Mouse (Mus musculus) left cerebral cortex, adult 8-10 months (tissue): ENCODE measurements around the gene Dhx30. TPM values are rescaled to one million over a fixed set of nuclear protein-coding genes. Genes with fewer than 3 reads are reported as not detected.
"Not testable (repeated sequence)": the region's sequence is repeated elsewhere in the genome, so short reads cannot be mapped to it uniquely, and the experiment has no call there.

ENCODE experiments used
- DNase-seq, 2 experiments: peaks; one replicate each; pipeline ENCODE4 v3.0.0; 2022; ENCODE audit warnings: low spot score in 2 of 2
- total RNA-seq, 4 experiments: library from RNA; stranded (reverse); gene quantifications; 2 replicates each; pipeline ENCODE4 v1.2.4; 2022

The Dhx30 gene
- 100 to 1,000 TPM; 158 to 171 (median 165) TPM for total RNA-seq

DNA sequence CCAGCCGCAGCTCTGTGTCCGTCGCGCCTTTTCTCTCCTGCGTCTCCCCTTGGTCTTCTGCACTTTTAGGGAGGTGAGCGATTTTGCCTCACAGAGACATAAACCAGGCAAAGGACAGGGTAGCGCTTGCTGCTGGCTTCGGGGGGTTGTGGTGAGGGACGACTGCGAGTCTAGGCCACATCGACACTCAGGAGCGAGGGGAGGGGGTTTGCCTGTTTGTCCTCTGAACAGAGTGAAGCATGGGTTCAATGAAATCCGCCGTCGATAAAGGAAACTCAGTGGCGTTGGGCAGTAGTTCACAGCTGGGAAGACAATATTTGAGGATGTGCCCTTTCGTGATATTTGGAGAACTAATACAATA, at the start of gene Dhx30:
Gene Dhx30 (minus strand): TSS at position 52 of the 361 bp plus-strand sequence.
- no peak for DNase-seq

DNA sequence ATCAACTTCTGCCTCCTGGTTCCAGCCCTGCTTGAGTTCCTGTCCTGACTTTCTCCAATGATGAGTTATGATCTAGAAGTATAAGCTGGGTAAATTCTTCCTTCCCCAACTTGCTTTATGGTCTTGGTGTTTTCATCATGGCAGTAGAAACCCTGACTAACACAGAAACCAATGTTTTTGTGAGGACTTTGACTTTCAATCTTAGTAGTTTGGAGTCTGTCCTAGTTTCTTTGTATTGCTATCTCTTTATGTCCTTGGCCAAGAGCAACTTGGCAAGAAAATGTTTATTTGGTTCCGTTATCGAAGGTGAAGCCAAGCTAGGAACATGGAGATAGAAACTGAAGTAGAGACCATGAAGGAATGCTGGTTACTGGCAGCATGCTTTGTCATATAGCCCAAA, 45.4 kb upstream of the Dhx30 start:
- DNase-seq: no peak

DNA sequence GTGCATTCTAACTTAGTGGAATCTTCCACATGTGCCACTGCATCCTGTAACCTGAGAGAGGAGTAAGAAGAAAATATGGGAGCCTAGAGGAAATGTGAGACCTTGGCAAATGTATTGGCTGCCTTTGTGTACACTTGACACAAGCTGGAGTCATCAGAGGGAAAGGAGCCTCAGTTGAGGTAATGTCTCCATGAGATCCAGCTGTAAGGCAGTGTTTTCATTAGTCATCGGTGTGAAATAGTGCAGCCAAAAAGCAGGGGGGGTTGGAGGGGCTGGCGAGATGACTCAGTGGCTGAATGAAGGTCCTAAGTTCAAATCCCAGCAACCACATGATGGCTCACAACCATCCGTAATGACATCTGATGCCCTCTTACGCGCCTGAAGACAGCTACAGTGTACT, 44.8 kb upstream of the Dhx30 start:
- DNase-seq: no peak

DNA sequence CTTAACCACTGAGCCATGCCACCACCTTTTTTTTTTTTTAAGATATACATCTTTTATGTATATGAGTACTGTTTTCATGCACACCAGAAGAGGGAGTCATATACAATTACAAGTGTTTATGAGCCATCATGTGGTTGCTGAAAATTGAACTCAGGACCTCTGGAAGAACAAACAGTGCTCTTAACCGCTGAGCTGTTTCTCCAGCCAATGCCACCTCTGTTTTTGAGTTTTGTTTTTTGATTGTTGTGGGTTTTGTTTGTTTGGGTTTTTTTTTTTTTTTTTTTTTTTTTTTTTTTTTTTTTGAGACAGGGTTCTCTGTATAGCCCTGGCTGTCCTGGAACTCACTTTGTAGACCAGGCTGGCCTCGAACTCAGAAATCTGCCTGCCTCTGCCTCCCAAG, 42.9 kb upstream of the Dhx30 start:
- DNase-seq: not testable (repeated sequence)

DNA sequence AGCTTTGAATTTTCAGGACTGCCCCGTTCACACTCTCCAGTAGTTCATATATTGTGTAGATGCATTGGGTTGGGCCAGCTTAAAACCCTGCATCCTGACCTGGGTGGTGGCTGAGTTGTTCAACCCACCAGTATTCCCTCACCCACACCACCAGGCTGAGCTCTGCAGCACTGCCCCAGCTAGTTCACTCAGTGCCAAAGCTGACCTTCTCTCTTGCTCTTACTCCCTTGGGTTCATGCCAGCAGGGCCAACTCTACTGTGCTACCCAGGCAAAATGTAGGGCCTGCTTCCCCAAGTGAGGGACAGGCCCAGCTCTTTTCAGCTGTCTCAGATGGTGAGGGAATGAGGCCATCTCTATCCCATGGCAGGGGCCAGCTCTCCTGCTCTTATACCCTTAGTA, 41.4 kb upstream of the Dhx30 start:
- no peak for DNase-seq

DNA sequence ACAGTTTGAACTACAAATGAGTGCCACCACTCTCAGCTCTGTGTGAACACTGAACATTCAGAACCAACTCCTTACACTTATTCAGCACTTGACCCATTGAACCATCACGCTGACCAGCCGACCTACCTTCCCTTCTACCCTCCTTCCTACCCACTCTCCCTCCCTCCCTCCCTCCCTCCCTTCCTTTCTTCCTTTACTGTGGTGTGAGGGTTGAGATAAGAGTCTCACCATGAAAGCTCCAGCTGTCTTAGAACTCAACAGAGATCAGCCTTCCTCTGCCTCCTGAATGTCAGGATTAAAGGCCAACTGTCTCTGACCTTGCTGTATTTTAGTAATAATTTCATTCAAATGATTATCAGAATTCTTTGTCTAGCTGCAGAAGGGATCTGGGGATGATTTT, 31.0 kb upstream of the Dhx30 start:
- no peak for DNase-seq

DNA sequence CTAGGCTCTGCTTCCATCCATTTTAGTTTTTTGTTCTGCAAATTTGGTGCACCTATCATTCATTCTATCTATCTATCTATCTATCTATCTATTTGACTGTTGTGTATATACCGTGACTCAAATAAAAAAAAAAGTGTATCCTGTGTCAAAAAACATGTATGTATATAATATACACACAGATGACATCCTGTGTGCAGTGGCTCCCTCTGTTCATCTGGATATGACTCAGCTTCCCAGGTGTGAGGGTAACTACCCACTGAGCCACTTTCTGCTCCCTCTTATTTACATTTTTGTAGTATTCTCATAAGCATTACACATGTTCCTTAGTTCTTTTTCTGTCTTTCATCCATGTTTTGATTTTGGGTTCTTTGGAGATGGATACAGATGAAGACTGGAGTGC, 24.5 kb upstream of the Dhx30 start:
- DNase-seq: no peak

DNA sequence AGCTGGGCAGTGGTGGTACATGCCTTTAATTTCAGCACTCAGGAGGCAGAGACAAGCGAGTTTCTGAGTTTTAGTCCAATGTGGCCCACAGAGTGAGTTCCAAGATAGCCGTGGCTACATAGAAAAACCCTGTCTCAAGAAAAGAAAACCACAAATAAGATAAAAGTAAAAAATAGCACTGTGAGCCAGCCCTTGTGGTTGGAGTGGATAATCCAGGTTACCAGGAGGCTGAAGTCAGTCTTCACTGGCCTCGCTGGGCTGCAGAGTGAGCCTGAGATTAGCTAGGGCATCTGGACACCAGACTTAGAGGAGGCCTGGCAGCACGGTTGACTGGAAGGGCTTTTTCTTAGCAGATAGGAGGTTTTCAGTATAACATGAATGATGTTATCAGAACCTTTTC, 21.5 kb upstream of the Dhx30 start:
- DNase-seq: no peak

DNA sequence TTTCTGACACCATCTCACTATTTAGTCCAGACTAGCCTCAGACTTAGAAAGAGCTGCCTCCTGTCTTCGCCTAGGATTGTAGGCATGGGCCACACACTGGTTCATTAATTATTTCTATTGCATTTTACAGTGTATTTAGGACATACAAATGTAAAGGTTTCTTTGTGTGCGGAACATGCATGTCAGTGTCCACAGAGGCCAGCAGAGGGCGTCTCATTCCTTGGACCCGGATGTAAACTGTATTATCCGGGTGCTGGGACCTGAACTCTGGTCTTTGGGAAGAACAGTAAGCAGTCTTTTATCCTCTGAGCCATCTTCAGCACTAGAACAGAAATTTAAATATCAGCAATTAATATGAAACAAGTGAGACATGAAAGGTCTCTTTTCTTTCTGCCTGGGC, 16.5 kb upstream of the Dhx30 start:
- no peak for DNase-seq

DNA sequence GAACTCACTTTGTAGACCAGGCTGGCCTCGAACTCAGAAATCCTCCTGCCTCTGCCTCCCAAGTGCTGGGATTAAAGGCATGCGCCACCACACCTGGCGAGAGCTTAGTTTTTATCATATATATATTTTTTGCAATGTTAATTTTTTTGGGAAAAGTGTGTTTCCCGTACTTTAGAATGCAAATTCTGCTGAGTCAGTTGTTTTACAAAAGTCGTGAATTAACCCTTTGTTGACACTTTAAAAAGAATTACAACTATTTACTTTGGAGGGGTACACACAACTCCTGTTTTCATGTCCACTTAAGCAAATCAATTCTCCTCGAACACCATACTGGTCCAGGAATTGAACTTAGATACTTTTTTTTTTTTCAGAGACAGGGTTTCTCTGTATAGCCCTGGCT, 15.3 kb upstream of the Dhx30 start:
- DNase-seq: no peak

DNA sequence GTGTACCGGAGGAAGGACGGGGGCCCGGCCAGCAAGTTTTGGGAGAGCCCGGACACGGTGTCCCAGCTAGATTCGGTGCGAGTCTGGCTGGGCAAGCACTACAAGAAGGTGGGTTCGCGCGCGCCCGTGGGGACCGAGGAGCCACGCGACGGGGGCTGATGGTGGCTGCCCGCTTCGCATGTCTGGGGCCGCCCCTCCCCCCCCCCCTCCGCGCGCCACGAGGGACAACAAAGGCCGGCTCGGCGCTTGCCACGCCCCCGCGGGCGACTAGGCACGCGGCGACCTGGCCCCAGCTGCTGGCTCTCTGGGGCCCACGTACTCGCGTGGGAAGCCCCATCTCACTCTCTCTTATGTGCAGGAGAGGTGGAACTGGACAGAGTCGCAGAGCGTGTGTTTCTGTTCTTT, 14.6 kb upstream of the Dhx30 start:
- DNase-seq: no peak

DNA sequence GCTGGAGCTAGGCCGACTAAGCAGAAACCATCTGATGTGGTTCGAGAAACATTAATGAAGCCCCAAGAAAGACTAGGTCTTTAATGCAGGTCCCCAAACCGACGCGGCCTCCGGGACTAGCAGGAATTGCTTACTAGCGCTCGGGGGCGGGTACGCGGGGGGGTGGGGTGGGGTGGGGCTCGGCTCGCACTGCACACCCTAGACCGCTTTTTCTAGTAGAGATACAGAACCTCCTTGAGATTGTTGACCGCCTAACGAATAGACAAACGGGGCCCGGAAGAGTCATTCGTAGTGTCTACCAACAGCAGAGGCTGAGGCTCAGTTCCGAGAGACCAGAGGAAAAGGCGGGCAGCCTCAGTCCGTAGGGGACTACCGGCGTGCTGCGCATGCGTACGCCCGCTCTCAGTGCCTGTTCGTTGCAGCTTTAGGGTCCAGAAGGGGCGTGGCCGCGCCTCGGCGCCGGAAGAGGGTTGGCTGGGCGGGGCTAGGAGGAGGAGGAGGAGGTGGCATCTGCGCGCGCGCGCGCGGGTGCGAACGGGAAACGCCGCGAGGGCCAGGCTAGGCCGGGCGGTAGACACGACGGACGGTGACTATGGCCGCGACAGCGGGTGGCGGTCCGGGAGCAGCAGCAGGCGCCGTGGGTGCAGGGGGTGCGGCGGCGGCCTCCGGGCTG, 14.0 kb upstream of the Dhx30 start:
- DNase-seq: peak; percentile 97 to 99

DNA sequence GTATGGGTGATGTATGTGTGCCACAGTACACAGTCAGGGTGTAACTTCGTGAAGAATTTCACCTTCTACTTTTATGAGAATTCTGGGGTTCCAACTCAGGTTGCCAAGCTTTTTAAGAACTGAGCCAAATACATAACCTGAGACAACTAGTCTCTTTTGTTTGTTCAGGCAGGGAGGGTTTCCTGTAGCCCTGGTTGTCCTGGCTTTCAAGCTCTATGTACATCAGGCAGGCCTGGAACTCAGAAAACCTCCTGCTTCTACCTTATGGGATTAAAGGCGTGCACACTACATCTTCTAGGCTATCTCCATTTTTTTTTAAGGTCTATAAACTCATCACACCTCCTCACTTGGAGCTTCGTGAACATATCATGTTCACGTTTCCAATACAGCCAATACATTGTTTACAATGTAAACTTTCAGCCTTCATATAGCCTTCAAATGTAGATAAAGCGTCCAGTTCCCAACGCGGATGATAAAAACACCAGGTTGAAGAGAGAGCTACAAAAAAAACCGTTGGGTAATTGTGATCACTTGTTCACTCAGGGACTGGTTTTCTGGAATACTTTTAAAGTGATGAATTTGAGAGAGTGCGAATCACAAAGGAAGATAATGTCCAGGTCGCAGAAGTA, 13.4 kb upstream of the Dhx30 start:
- DNase-seq: no peak

DNA sequence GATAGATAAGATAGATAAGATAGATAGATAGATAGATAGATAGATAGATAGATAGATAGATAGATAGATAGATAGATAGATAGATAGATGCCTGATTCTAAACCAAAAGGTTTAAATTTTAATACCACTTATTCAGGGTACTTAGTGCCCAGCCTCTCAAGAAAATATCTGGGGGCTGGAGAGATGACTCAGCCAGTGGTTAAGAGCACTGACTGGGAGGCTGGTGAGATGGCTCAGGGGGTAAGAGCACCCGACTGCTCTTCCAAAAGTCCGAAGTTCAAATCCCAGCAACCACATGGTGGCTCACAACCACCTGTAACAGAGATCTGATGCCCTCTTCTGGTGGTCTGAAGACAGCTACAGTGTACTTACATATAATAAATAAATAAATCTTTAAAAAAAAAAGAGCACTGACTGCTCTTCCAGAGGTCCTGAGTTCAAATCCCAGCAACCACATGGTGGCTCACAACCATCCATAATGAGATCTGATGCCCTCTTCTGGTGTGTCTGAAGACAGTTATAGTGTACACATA, 6.4 kb upstream of the Dhx30 start:
- DNase-seq: not testable (repeated sequence)

DNA sequence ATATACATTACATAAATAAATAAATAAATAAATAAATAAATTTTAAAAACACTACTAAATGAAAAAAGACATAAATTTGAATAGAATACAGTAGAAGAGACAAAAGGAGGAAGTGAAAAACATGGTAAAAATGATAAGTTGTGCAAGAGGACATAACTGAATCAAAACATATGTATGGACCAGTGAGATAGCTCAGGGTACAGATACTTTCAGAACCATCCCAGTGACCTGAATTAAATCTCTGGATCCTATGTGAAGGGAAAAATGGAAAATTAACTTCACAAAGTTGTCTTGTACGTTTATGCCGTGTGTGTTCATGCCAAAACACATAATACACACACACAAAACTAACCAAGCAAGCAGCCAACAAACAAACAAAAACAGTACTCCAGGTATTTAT, 5.7 kb upstream of the Dhx30 start:
- no peak for DNase-seq

DNA sequence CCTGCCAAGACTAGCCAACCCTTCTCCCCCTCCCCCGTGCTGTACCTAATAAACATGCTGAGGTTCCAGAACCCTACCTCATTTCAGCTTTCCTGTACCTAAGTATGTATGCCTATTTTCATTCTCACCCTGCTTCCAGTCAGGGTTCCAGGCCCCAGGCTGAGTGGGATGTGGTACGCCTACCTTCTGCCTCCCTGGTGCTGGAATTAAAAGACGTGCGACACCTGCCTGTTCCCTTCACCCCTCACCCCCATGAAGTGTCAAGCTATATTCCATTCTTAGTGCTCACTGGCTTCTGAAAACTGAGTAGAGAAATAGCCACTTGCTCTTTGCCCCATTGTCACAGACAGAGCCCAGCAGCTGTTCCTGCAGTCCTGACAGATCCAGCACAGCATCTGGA, 3.8 kb upstream of the Dhx30 start:
- peak in 1 of 2 experiments; percentile 36 for DNase-seq

DNA sequence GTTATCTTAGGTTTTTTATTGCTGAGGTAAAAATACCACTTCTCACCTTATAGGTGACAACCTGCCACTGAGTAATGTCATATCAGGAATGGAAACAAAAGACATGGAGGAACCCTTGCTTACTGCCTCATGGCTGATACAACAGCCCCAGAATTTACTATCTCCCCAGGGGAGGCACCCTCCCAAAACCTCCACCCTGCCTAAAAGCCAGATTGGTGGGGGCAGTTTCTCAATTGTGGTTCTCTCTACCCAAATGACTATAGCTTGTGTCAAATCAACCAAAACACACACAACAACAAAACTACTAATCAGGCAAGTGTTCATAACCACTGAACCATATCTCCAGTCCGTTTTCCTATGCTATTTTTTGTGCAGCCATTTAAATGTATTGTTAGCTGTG, 619 bp upstream of the Dhx30 start:
- DNase-seq: no peak

DNA sequence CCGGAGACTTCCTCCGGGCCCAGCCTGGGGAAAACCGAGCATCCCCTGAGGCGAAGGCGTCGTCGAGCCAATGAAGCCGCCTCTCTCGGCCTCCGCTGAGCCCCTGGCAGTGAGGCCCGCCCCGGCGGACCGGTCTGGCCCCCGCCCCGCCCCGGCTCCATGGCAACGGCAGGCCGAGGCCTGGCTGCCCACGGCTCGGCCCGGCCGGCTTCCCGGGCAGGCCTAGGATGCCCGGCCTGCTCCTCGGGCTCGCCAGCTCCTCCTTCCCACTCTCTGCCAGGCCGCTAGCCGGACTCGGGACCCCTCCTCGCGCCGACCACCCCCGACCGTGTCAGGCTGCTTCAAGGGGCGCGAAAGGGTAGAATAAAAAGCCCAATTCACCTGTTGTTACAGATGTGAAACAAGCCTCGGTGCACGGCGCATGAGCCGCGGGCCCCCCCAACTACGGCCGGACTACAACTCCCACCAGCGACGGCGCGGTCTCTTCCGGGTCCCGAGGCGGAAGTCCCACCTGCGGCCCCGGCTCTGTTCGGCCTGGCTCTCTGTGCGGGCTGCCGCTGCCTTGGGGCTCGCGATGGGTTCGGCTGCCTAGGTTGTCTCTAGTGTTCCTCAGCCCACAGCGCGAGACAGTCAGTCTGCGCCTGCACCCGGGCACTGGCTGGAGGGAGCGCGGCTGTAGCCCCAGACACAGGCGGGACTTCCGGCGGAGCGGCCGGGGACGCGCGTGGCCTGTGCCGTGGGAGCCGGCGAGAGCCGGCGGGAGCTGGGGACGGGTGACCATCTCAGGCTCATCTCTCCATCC, 452 bp downstream of the Dhx30 start, which contains the start of gene Smarcc1:
Gene Smarcc1 (plus strand): TSS at position 732 of the 802 bp plus-strand sequence.
- peak; percentile 84 to 85 for DNase-seq

DNA sequence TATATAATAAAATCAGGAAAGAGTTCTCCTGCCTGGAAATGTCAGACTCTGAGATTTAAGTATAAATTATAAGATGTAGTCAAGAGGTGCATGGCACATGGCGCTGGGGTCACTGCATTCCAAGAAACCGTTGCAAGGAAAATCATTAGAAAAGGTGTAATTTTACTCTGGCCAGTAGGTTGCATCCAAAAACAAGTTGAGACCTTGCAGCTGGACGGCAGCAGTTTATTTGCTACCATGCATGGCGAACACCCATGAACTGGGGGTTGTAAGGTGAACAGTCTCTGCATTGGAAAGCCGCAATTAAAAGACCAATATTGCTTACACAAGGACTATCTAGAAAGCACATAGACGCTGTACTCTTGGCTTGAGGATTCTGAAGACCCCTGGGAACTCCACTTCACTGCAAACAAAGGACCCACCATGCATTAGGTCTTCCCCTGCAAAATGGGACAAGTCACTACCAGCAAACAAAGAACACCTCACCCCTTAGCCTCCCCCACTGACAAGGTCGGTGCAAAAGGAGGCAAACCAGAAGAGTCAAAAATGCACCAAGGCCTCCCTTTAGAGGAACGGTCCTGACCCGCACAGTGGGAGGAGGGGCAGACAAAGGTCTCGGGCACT, 1.2 kb downstream of the Dhx30 start:
- no peak for DNase-seq

DNA sequence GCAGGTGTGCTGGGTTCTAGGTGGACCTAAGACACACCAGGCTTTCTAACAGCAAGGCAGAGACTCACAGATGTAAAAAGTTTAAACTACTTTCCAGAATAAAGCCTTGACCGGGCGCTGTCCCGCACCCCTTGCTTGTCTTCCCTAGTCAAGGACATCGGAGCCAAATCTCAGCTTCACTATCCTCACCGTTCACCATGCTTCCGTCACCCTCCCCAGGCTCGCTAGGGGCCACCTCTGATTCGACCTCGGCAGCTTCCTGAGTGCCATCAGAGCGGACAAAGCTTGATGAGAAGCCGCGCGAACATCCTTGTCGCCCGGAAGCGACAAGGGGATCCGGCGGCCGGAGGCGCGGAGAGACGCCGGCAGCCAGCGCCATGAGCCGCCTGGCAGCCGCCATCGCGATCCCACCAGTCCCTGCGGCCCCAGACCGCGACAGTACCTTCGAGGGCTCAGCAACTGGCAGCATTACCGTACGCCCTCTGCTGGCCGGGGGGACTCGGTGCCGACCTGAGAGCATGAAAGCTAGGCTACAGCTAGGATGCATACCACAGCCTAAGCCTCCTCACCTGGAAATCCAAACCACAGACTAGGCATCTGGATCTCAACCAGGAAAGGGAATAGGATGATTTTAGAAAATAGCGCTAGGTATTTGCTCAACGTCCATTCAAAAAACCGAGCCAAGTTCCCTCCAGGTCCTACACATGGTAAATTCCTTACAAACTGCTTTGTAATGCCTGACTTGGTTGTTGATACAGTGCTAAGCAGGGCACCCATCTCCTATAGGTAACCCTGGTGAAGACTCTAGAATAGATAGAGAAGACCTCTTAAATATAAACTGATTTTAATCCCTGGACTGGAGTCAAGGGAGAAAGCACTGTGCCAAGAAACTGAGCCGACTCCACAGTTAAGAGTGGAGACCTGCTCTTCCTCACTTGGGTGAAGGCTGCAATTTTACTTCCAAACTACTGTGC, 16.7 kb downstream of the Dhx30 start:
- DNase-seq: peak; percentile 86 to 87

DNA sequence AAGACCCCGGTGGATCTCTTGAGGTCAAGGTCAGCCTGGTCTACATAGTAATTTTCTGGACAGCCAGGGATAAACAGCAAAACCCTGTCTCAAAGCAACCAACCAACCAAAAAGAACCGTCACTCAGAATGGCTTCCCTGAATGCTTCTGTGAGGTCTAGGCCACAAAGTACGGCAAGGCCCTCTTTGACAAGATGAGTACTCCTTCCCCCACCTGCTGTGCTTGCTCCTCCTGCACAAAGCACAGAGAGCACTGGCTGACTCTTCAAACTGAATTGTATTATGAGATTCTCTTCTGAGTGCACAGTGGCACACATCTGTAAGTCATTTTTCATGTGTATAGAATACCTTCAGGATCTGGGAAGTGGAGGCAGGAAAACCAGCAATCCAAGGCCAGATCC, 19.8 kb downstream of the Dhx30 start:
- DNase-seq: no peak
